Mouse (Mus musculus) left cerebral cortex, adult 11 months (tissue): Measurements from ENCODE around the gene Arsa.

ENCODE experiments used
- DNase-seq: peaks from one replicate; pipeline ENCODE4 v3.0.0; 2022; ENCODE audit warnings: low spot score

The Arsa gene

GRCm38 (mm10) chr15:89477091-89477491 is at the start of gene Arsa:
Arsa (minus strand) TSS chr15:89477425.
- no peak for DNase-seq

DNA sequence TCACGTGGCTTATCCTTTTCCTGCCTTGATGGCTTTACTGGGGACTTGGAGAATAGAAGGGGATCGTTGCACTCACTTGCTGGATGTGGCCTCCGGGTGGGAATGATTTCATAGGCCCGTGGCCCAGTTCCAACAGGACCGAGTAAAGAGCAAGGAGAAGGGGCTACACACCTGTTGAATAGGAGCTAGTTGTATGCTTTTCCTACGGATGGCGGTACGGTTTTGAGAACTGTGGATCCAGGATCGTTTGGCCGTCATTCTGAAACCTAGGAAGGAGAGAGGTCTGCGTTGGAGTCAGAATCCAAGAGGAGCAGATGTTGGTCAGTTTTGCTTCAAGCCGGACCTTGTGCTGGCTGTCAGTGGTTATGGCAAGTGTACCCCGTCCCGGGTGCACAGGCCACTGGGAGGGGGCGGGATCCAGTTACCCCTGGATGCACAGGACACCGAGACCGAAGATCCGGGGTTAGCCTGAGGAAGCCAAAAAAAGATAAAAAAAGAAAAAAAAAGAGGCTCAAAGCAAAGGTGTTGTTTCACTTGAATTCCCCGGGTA is 49.6 kb upstream of the Arsa start:
- DNase-seq: no peak

DNA sequence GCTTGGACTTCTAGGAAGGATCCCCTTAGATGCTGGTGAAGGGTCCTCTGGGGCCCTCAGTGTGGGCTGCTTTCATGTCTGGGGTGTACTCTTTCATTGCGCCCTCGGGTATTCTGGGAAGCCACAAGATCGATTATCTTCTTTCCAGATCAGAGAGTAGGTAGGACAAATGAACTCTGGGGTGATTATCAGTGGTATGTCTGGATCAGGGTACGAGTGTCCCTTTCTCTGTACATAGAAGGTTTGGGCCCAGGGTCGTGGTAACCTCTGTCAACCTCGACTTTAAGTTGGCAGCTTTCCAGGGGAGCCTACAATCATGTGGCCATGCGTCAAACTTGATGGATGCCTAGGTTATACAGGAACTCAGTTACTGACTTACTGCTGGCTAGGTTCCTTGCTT is 48.7 kb upstream of the Arsa start:
- DNase-seq: no peak

GRCm38 (mm10) chr15:89525464-89525863 is 48.2 kb upstream of the Arsa start:
- DNase-seq: no peak

GRCm38 (mm10) chr15:89524611-89525415 is 47.6 kb upstream of the Arsa start:
- no peak for DNase-seq

GRCm38 (mm10) chr15:89524001-89524571 is 46.9 kb upstream of the Arsa start:
- DNase-seq: no peak

DNA sequence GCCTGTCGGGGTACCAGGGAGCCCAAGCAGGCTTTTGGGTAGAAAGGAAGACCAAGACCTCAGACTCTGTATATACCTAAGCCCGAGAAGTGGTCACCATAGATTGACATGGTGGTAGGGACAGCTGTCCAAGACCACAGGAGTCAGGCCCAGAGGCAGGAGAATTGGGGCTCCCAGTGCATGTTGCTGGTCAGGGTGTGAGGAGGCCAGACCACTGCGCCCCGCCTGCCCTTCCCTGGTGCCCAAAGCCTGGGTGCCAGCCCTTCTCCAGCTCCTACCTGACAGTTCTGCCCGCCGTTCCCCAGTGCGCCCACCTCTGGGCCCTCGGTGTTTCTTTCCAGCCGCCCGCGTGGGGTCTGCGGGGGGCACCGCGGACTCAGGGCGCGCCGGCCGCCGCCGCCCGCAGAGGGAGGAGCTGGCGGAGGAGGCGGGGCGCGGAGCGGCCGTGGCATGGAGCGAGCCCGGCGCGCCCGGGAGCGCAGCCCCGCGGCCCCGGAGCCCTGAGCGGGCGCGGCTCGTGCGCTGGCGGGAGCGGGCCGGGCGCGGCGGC is 46.1 kb upstream of the Arsa start:
- DNase-seq: no peak

- DNase-seq: no peak
Measured at GRCm38 (mm10) chr15:89522566-89523282, 45.5 kb upstream of the Arsa start.

GRCm38 (mm10) chr15:89521951-89522350 is 44.7 kb upstream of the Arsa start:
- DNase-seq: no peak

DNA sequence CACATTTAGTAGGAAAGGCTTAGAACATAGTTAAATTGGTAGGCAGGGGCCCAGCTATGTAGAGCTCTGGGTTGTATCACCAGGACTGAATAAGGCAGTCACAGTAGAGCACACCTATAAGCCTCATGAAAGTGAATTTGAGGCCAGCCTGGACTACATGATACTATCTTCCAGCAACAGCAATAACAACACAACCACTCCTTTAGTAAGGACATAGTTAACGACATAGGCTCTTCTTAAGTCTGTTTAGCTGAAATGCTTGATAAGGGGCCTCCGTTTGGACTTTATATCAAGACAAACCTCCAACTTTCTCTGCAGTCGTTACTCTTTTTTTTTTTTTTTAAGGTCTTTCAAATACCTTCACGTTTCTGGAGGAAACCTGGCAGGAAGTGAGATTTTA is 35.5 kb upstream of the Arsa start:
- no peak for DNase-seq

GRCm38 (mm10) chr15:89507751-89508150 is 30.5 kb upstream of the Arsa start:
- DNase-seq: no peak

- no peak for DNase-seq
Measured at GRCm38 (mm10) chr15:89504838-89505237, 27.6 kb upstream of the Arsa start.

DNA sequence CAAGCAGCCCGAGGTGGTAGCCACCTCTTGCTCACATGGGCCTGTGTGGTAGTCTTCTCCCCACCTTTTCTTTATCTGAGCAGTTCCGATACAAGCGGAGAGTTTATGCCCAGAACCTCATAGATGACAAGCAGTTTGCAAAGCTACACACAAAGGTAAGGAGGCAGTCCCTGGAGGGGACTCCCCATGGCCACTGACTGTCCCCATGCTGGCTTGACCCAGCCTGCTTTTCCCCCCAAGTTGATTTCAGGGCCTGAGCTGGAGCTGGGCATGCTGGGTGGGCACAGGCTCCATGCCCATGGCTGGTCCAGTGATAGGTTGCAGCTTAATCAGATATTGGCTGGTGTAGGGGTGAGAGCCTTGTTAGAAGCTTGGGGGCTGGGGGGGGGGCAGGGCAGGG is 24.1 kb upstream of the Arsa start:
- DNase-seq: no peak

- DNase-seq: no peak
Measured at GRCm38 (mm10) chr15:89500221-89500791, 23.1 kb upstream of the Arsa start.

GRCm38 (mm10) chr15:89499784-89500220 is 22.6 kb upstream of the Arsa start:
- DNase-seq: no peak

GRCm38 (mm10) chr15:89498961-89499688 is 21.9 kb upstream of the Arsa start, which contains the start of gene Shank3:
Shank3 (plus strand) TSS chr15:89499623.
- DNase-seq: no peak

DNA sequence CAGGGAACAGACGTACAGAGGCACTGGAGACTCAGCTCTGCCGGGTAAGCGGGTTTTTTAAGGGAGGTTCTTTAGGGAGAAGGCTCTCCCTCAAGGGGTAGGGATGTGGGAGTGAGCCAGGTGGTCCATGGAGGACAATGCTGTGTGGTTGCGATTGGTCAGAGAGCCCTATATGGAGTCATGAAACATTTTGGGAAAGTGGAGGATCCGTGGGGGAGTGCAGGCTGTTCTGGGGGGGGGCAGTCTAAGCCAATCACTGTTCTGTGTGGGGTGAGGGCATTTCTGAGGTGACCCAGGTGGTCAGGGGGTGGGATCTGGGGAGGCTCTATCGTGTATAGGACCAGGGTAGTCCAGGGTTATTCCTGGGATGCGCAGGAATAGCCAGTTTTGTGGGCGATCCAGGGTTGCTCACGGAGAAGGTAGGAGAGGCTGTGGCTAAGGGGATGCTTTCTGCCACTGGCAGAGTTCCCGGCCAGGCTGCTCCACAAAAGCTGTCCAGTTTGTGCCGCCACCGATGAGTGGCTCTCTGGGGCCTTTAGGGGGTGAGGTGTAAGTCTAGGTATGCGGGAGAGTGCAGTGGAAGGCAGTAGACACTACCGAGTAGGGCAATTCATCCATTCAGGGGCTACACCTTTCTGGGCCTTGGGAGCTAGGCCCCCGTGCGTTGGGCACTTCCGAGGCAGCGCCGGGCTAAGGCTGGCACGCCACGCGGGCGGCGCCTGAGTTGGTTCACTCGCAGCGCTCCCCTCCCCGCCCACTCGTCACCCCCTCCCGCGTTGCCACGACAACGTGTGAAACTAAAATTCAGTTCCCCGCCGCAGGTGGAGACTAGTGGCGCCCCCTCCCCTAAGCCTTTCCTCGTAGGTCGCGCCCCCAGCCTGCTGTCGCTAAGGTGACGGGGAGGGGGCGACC is 21.1 kb upstream of the Arsa start:
- DNase-seq: peak; percentile 69

DNA sequence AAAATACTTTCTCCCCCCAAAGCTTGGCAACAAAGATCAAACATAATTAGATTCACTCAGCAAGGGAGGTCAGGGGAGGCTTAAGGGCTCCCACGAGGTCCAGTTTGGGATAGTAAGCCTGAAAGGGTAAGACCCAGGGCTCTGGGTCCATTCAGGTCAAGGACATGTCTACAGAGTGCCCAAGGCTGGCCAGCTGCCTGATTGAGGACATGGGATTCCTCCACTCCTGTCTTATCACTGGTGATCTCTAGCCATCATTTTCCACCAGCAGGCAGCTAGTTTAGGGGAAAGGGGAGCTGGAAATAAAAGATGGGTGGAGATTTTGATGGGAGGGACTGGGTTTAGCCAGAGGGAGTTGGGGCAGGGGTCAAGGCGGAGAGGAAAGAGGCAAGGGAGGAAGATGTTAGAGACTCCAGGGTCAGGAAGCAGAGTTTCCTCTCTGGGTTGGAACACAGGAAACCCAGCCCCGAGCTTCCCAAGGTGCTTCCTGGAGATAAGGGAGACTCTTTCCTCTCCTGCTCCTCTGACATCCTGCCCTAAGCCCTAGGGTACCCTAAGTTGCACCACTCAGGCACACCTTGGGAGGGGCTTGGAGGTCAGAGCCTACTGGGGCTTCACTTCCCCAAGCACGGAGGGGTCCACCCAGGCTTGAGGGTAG is 20.3 kb upstream of the Arsa start:
- no peak for DNase-seq

GRCm38 (mm10) chr15:89496841-89497240 is 19.6 kb upstream of the Arsa start:
- no peak for DNase-seq

GRCm38 (mm10) chr15:89496131-89496530 is 18.9 kb upstream of the Arsa start:
- no peak for DNase-seq
